10 mouse cellular contexts compared by ENCODE assay signal in the genomic region with DNA sequence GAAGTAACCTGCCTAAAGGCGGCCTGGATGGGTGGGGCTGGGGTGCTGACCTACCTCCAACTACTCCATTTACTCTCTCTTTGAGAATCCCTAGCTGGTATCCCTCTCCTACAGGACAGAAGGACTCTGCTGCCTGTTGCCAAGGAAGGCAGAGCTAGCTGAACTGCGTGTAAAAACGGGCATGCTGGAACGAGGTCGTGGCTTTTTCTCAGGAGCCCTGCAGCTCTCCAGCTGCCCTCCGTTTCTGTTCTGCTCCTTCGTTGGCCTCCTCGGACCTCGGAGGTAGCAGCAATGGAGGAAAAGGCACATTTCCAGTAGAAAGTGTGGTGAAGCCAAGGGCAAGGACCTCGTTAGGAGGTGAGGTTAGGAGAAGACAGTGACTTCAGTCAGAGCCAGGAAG. TPM values are rescaled to one million over a fixed set of nuclear protein-coding genes. Genes with fewer than 3 reads are reported as not detected.
DNase-seq lines count a peak whose midpoint lies in the region; ATAC-seq and TF ChIP-seq lines count a peak whose summit lies in the region.
"Had no signal": no experiment of that assay in that cellular context is flagged by ENCODE, and none has a peak within 500 bp of the region (broad histone marks: within the 10 kb centered on the region; RNA-seq: fewer than 3 reads in every experiment).

No protein-coding gene starts in this region.

- no peaks in the 10 kb centered on the region for H3K9me3 ChIP-seq in forebrain, embryonic 12.5 days
- H3K9me3 ChIP-seq in limb, embryonic 14.5 days (ENCODE audit: control insufficient read depth, low read length), result no peaks in the 10 kb centered on the region
- H3K9me3 ChIP-seq: G1E had no signal

- peak overlapping the region; percentile 17 for H3K27ac ChIP-seq in kidney, adult 2 months (ENCODE audit: insufficient read depth, low read depth, low read length)
- H3K27ac ChIP-seq in forebrain, embryonic 12.5 days, result peak overlapping the region; percentile 65
- H3K27ac ChIP-seq in limb, embryonic 14.5 days (replicated peaks; ENCODE audit: low read depth, low read length), result peak overlapping the region; percentile 40

- TF ChIP-seq POLR2A in kidney, adult 2 months (IDR thresholded peaks at IDR 0.05; ENCODE audit: low read depth, low read length), result no peak
- TF ChIP-seq POLR2A in limb, embryonic 14.5 days (IDR thresholded peaks at IDR 0.05; ENCODE audit: borderline replicate concordance, extremely low read depth, insufficient read depth, insufficient read length), result no peak

- H3K4me1 ChIP-seq in kidney, adult 2 months (ENCODE audit: control insufficient read depth, insufficient read depth, low read length), result peaks cover 28% of the 10 kb centered on the region
- peaks cover 51% of the 10 kb centered on the region for H3K4me1 ChIP-seq in forebrain, embryonic 12.5 days
- peaks cover 41% of the 10 kb centered on the region for H3K4me1 ChIP-seq in limb, embryonic 14.5 days (ENCODE audit: control insufficient read depth, insufficient read depth, low read length)

- no peaks in the 10 kb centered on the region for H3K27me3 ChIP-seq in kidney, adult 2 months (replicated peaks; ENCODE audit: control insufficient read depth, insufficient read depth, low read length)
- no peaks in the 10 kb centered on the region for H3K27me3 ChIP-seq in forebrain, embryonic 12.5 days
- no peaks in the 10 kb centered on the region for H3K27me3 ChIP-seq in limb, embryonic 14.5 days (ENCODE audit: control insufficient read depth, insufficient read depth, low read length)

- no peak for DNase-seq in kidney, adult 2 months
- no peak for DNase-seq in kidney, postnatal 4 days
- peak; percentile 72 for DNase-seq in cerebellum, adult 9-10 months
- DNase-seq in limb, embryonic 14.5 days (ENCODE audit: low spot score), result no peak
- DNase-seq in layer of hippocampus, postnatal 36 days, result no peak
- no peak for DNase-seq in retina, embryonic 14.5 days (ENCODE audit: low spot score)

- peaks cover 8% of the 10 kb centered on the region for H3K36me3 ChIP-seq in kidney, adult 2 months (ENCODE audit: control insufficient read depth, insufficient read depth, low read length)
- peaks cover 66% of the 10 kb centered on the region for H3K36me3 ChIP-seq in forebrain, embryonic 12.5 days (replicated peaks)
- H3K36me3 ChIP-seq in limb, embryonic 14.5 days (ENCODE audit: control insufficient read depth, insufficient read depth, low read length), result peaks cover 50% of the 10 kb centered on the region

- no peak overlapping the region for H3K9ac ChIP-seq in forebrain, embryonic 12.5 days
- H3K9ac ChIP-seq in limb, embryonic 14.5 days (ENCODE audit: low read depth, low read length, severe bottlenecking), result 0 out of 2 replicates have a peak overlapping the region, but pooled peaks have one; percentile 17

- WGBS in kidney, adult 2 months, result 29% methylated on average over 10 of the region's 10 CpGs
- 62% methylated on average over 10 of the region's 10 CpGs for WGBS in forebrain, embryonic 12.5 days
- WGBS in limb, embryonic 14.5 days, result 47% methylated on average over 10 of the region's 10 CpGs

- TF ChIP-seq CTCF in kidney, adult 2 months (conservative IDR thresholded peaks at IDR 0.05; ENCODE audit: insufficient read depth, insufficient read length, low read depth, low read length), result no peak

- no peak for ATAC-seq in forebrain, embryonic 12.5 days (ENCODE audit: low FRiP score)
- ATAC-seq in limb, embryonic 14.5 days (ENCODE audit: low FRiP score, low read depth), result no peak
- no peak for ATAC-seq in granulocyte monocyte progenitor cell, adult 5-6 weeks (replicated peaks; ENCODE audit: poor library complexity, severe bottlenecking)
- ATAC-seq: inflammation-experienced regulatory T-cells, adult 6 months had no signal

- peak overlapping the region; percentile 26 for H3K4me2 ChIP-seq in forebrain, embryonic 12.5 days
- H3K4me2 ChIP-seq in limb, embryonic 14.5 days (replicated peaks; ENCODE audit: low read depth, low read length, severe bottlenecking), result peak overlapping the region; percentile 36

- no peak overlapping the region for H3K4me3 ChIP-seq in kidney, adult 2 months (ENCODE audit: insufficient read depth, low read depth, low read length)
- no peak overlapping the region for H3K4me3 ChIP-seq in forebrain, embryonic 12.5 days (replicated peaks)
- peak overlapping the region; percentile 10; the same call in 1 of the 2 replicates for H3K4me3 ChIP-seq in limb, embryonic 14.5 days (replicated peaks; ENCODE audit: low read length)

RNA-seq across cellular contexts. Expression of gene Plxnb2, which starts 11.7 kb away (rescaled TPM):
- 288 and 297 TPM in 2 replicates for polyA plus RNA-seq in kidney, adult 2 months (2012; rRNA removed)
- 174 and 182 TPM in 2 replicates for polyA plus RNA-seq in forebrain, embryonic 12.5 days (2016; fragmentation: Nextera tagmentation; extraction: Ambion mirVana)
- polyA plus RNA-seq in limb, embryonic 14.5 days (2012; rRNA removed), result 212 and 268 TPM in 2 replicates
- 170 and 183 TPM in 2 replicates for polyA plus RNA-seq in limb, embryonic 14.5 days (2014; fragmentation: Nextera tagmentation; extraction: Ambion mirVana)
- total RNA-seq in granulocyte monocyte progenitor cell, adult 5-6 weeks (2014; fragmentation: Nextera tagmentation), result 19.1 and 23.4 TPM in 2 replicates
- total RNA-seq in granulocyte monocyte progenitor cell, adult 5-6 weeks (2017), result 11.0 and 14.7 TPM in 2 replicates
- total RNA-seq in layer of hippocampus, postnatal 36 days (2021), result 10 to 100 TPM; 51.0 to 58.7 TPM

RNA-seq across cellular contexts. Expression of gene Mapk11, which starts 19.5 kb away (rescaled TPM):
- polyA plus RNA-seq in kidney, adult 2 months (2012; rRNA removed), result 6.0 and 7.9 TPM in 2 replicates
- 46.9 and 47.4 TPM in 2 replicates for polyA plus RNA-seq in forebrain, embryonic 12.5 days (2016; fragmentation: Nextera tagmentation; extraction: Ambion mirVana)
- 13.4 and 15.9 TPM in 2 replicates for polyA plus RNA-seq in limb, embryonic 14.5 days (2012; rRNA removed)
- polyA plus RNA-seq in limb, embryonic 14.5 days (2014; fragmentation: Nextera tagmentation; extraction: Ambion mirVana), result 7.0 and 7.3 TPM in 2 replicates
- not detected in 2 replicates for total RNA-seq in granulocyte monocyte progenitor cell, adult 5-6 weeks (2014; fragmentation: Nextera tagmentation)
- total RNA-seq in granulocyte monocyte progenitor cell, adult 5-6 weeks (2017), result not detected in 2 replicates
- total RNA-seq in layer of hippocampus, postnatal 36 days (2021), result 10 to 100 TPM; 21.9 to 22.8 TPM

RNA-seq across cellular contexts. Expression of gene Dennd6b, which starts 27.4 kb away (rescaled TPM):
- polyA plus RNA-seq in kidney, adult 2 months (2012; rRNA removed), result 11.2 and 15.0 TPM in 2 replicates
- polyA plus RNA-seq in forebrain, embryonic 12.5 days (2016; fragmentation: Nextera tagmentation; extraction: Ambion mirVana), result 38.8 and 44.0 TPM in 2 replicates
- 39.2 and 53.6 TPM in 2 replicates for polyA plus RNA-seq in limb, embryonic 14.5 days (2012; rRNA removed)
- 12.7 and 14.0 TPM in 2 replicates for polyA plus RNA-seq in limb, embryonic 14.5 days (2014; fragmentation: Nextera tagmentation; extraction: Ambion mirVana)
- total RNA-seq in granulocyte monocyte progenitor cell, adult 5-6 weeks (2014; fragmentation: Nextera tagmentation), result 4.3 and 6.1 TPM in 2 replicates
- 2.5 and 4.7 TPM in 2 replicates for total RNA-seq in granulocyte monocyte progenitor cell, adult 5-6 weeks (2017)
- total RNA-seq in layer of hippocampus, postnatal 36 days (2021), result 10 to 100 TPM; 33.5 to 38.7 TPM

RNA-seq across cellular contexts. Expression of gene Mapk12, which starts 28.4 kb away (rescaled TPM):
- polyA plus RNA-seq in kidney, adult 2 months (2012; rRNA removed), result 12.7 and 13.9 TPM in 2 replicates
- polyA plus RNA-seq in forebrain, embryonic 12.5 days (2016; fragmentation: Nextera tagmentation; extraction: Ambion mirVana), result 14.2 and 16.7 TPM in 2 replicates
- polyA plus RNA-seq in limb, embryonic 14.5 days (2012; rRNA removed), result 13.7 and 14.9 TPM in 2 replicates
- polyA plus RNA-seq in limb, embryonic 14.5 days (2014; fragmentation: Nextera tagmentation; extraction: Ambion mirVana), result 5.0 and 8.3 TPM in 2 replicates
- not detected in 2 replicates for total RNA-seq in granulocyte monocyte progenitor cell, adult 5-6 weeks (2014; fragmentation: Nextera tagmentation)
- 0.93 TPM in 1 of 2 replicates, not detected in the other for total RNA-seq in granulocyte monocyte progenitor cell, adult 5-6 weeks (2017)
- 1 to 10 TPM; 3.1 to 4.7 TPM for total RNA-seq in layer of hippocampus, postnatal 36 days (2021)
- polyA plus RNA-seq: G1E had no signal

RNA-seq across cellular contexts. Expression of gene Hdac10, which starts 40.4 kb away (rescaled TPM):
- 26.5 and 27.7 TPM in 2 replicates for polyA plus RNA-seq in kidney, adult 2 months (2012; rRNA removed)
- 20.5 TPM in 2 replicates for polyA plus RNA-seq in forebrain, embryonic 12.5 days (2016; fragmentation: Nextera tagmentation; extraction: Ambion mirVana)
- 38.1 and 49.4 TPM in 2 replicates for polyA plus RNA-seq in limb, embryonic 14.5 days (2012; rRNA removed)
- 18.7 and 21.8 TPM in 2 replicates for polyA plus RNA-seq in limb, embryonic 14.5 days (2014; fragmentation: Nextera tagmentation; extraction: Ambion mirVana)
- total RNA-seq in granulocyte monocyte progenitor cell, adult 5-6 weeks (2014; fragmentation: Nextera tagmentation), result 11.3 and 14.7 TPM in 2 replicates
- 11.2 and 13.9 TPM in 2 replicates for total RNA-seq in granulocyte monocyte progenitor cell, adult 5-6 weeks (2017)
- 10 to 100 TPM; 14.3 to 14.7 TPM for total RNA-seq in layer of hippocampus, postnatal 36 days (2021)
